8 mouse cellular contexts compared by ENCODE assay signal in genomic region chr17:25796211-25796771, GRCm38 (mm10). TPM values are rescaled to one million over a fixed set of nuclear protein-coding genes. Genes with fewer than 3 reads are reported as not detected.
DNase-seq lines count a peak whose midpoint lies in the region; ATAC-seq and TF ChIP-seq lines count a peak whose summit lies in the region.

No protein-coding gene starts in this region.

- H3K27ac ChIP-seq in cerebellum, adult 2 months (ENCODE audit: insufficient read depth, low read length) = peak overlapping the region; percentile 9; the same call in 1 of the 2 replicates
- H3K27ac ChIP-seq in gastrocnemius, adult 2 months = peak overlapping the region; percentile 87
- peak overlapping the region; percentile 6 for H3K27ac ChIP-seq in intestine, embryonic 16.5 days (ENCODE audit: low read length)
- peak overlapping the region; percentile 75 for H3K27ac ChIP-seq in midbrain, embryonic 11.5 days (ENCODE audit: low read depth, low read length)

- H3K9me3 ChIP-seq in intestine, embryonic 16.5 days (ENCODE audit: control insufficient read depth, low read length) = no peaks in the 10 kb centered on the region
- H3K9me3 ChIP-seq in midbrain, embryonic 11.5 days (ENCODE audit: control insufficient read depth, low read length) = no peaks in the 10 kb centered on the region

- H3K4me2 ChIP-seq in intestine, embryonic 16.5 days (ENCODE audit: low read depth, low read length) = peak overlapping the region; percentile 97
- peak overlapping the region; percentile 98 for H3K4me2 ChIP-seq in midbrain, embryonic 11.5 days

- H3K4me3 ChIP-seq in cerebellum, adult 2 months (replicated peaks; ENCODE audit: insufficient read depth, low read depth, low read length) = peak overlapping the region; percentile 42
- H3K4me3 ChIP-seq in gastrocnemius, adult 2 months = peak overlapping the region; percentile 83
- peak overlapping the region; percentile 83 for H3K4me3 ChIP-seq in intestine, embryonic 16.5 days (ENCODE audit: low read length)
- peak overlapping the region; percentile 89 for H3K4me3 ChIP-seq in midbrain, embryonic 11.5 days (ENCODE audit: low read depth, low read length)

- peaks cover 8% of the 10 kb centered on the region for H3K4me1 ChIP-seq in cerebellum, adult 2 months (ENCODE audit: control insufficient read depth, insufficient read depth, low read length)
- peaks cover 31% of the 10 kb centered on the region for H3K4me1 ChIP-seq in intestine, embryonic 16.5 days (ENCODE audit: control insufficient read depth, insufficient read depth, low read length)
- H3K4me1 ChIP-seq in midbrain, embryonic 11.5 days (ENCODE audit: control insufficient read depth, insufficient read depth, low read length) = peaks cover 49% of the 10 kb centered on the region

- no peak for DNase-seq in cerebellum, adult 2 months
- no peak for DNase-seq in cerebellum, adult 11 months
- DNase-seq in MN1 (ENCODE audit: low spot score) = peak; percentile 51
- peak; percentile 85 for DNase-seq in gastrocnemius, adult 2 months
- peak; percentile 96 for DNase-seq in midbrain, embryonic 11.5 days (ENCODE audit: low spot score, missing footprints)
- no peak for DNase-seq in ovary, postnatal 14 days (ENCODE audit: low spot score)

- ATAC-seq in intestine, embryonic 16.5 days = 0 out of 2 replicates have a peak, but pooled peaks have one; percentile 1
- no peak for ATAC-seq in midbrain, embryonic 11.5 days (ENCODE audit: low FRiP score)
- ATAC-seq in activated CD4-positive, CD25-positive, alpha-beta regulatory T cell, adult 4 months = no peak

- H3K36me3 ChIP-seq in intestine, embryonic 16.5 days (ENCODE audit: control insufficient read depth, insufficient read depth, low read length) = 0 out of 2 replicates have a peak, but pooled peaks cover 2% of the 10 kb centered on the region
- H3K36me3 ChIP-seq in midbrain, embryonic 11.5 days (ENCODE audit: control insufficient read depth, insufficient read depth, low read length) = no peaks in the 10 kb centered on the region

- H3K9ac ChIP-seq in intestine, embryonic 16.5 days (ENCODE audit: low read depth, low read length) = peak overlapping the region; percentile 75
- peak overlapping the region; percentile 87 for H3K9ac ChIP-seq in midbrain, embryonic 11.5 days (ENCODE audit: low read length)

- intact Hi-C loops in gastrocnemius, adult 2 months (cut with DNase I) = loop anchor here (10.0 kb wide), 1 partner anchor 221 kb away; the partner anchor contains the start of genes Lmf1 and Sox8

- no peak for TF ChIP-seq POLR2A in cerebellum, adult 2 months (IDR thresholded peaks at IDR 0.05; ENCODE audit: borderline replicate concordance, insufficient read depth, low read length)

- no peaks in the 10 kb centered on the region for H3K27me3 ChIP-seq in cerebellum, adult 2 months (ENCODE audit: control insufficient read depth, insufficient read depth, low read length)
- no peaks in the 10 kb centered on the region for H3K27me3 ChIP-seq in intestine, embryonic 16.5 days (replicated peaks; ENCODE audit: control insufficient read depth, insufficient read depth, low read length)
- H3K27me3 ChIP-seq in midbrain, embryonic 11.5 days (ENCODE audit: control insufficient read depth, insufficient read depth, low read length) = no peaks in the 10 kb centered on the region

- TF ChIP-seq CTCF in cerebellum, adult 2 months (IDR thresholded peaks at IDR 0.05; ENCODE audit: borderline replicate concordance, insufficient read depth, low read depth, low read length) = no peak
- peak; percentile 3; the same call in 1 of the 2 replicates for TF ChIP-seq CTCF in gastrocnemius, adult 2 months (IDR thresholded peaks at IDR 0.05)

- 5% methylated on average over 37 of the region's 37 CpGs for WGBS in cerebellum, adult 2 months
- 5% methylated on average over 36 of the region's 37 CpGs for WGBS in intestine, embryonic 16.5 days
- WGBS in midbrain, embryonic 11.5 days = under 1% methylated on average over 36 of the region's 37 CpGs

RNA-seq across cellular contexts. Expression of gene Metrn, which starts 0.6 kb away (rescaled TPM):
- polyA plus RNA-seq in cerebellum, adult 2 months (2012; rRNA removed) = 534 and 542 TPM in 2 replicates
- 10 to 100 TPM; 40.4 to 41.0 TPM for total RNA-seq in gastrocnemius, adult 2 months (2021)
- polyA plus RNA-seq in intestine, embryonic 16.5 days (2015; fragmentation: Nextera tagmentation; extraction: Ambion mirVana) = 34.6 and 37.0 TPM in 2 replicates
- polyA plus RNA-seq in midbrain, embryonic 11.5 days (2014; fragmentation: Nextera tagmentation; extraction: Ambion mirVana) = 21.3 and 32.1 TPM in 2 replicates
- polyA plus RNA-seq in activated CD4-positive, CD25-positive, alpha-beta regulatory T cell, adult 4 months (2017; shearing (Covaris generic)) = 1 to 10 TPM; 2.2 to 4.6 TPM

RNA-seq across cellular contexts. Expression of gene AC134908.4, which starts 0.8 kb away (rescaled TPM):
- 3.3 and 5.0 TPM in 2 replicates for polyA plus RNA-seq in cerebellum, adult 2 months (2012; rRNA removed)
- not detected for total RNA-seq in gastrocnemius, adult 2 months (2021)
- polyA plus RNA-seq in intestine, embryonic 16.5 days (2015; fragmentation: Nextera tagmentation; extraction: Ambion mirVana) = not detected in 2 replicates
- not detected in 2 replicates for polyA plus RNA-seq in midbrain, embryonic 11.5 days (2014; fragmentation: Nextera tagmentation; extraction: Ambion mirVana)
- not detected for polyA plus RNA-seq in activated CD4-positive, CD25-positive, alpha-beta regulatory T cell, adult 4 months (2017; shearing (Covaris generic))

RNA-seq across cellular contexts. Expression of gene Fam173a, which starts 3.6 kb away (rescaled TPM):
- 167 and 178 TPM in 2 replicates for polyA plus RNA-seq in cerebellum, adult 2 months (2012; rRNA removed)
- total RNA-seq in gastrocnemius, adult 2 months (2021) = 10 to 100 TPM; 35.9 to 43.7 TPM
- 111 and 112 TPM in 2 replicates for polyA plus RNA-seq in intestine, embryonic 16.5 days (2015; fragmentation: Nextera tagmentation; extraction: Ambion mirVana)
- 69.1 and 71.4 TPM in 2 replicates for polyA plus RNA-seq in midbrain, embryonic 11.5 days (2014; fragmentation: Nextera tagmentation; extraction: Ambion mirVana)
- polyA plus RNA-seq in activated CD4-positive, CD25-positive, alpha-beta regulatory T cell, adult 4 months (2017; shearing (Covaris generic)) = 100 to 1,000 TPM; 196 to 238 TPM

RNA-seq across cellular contexts. Expression of gene Ccdc78, which starts 9.9 kb away (rescaled TPM):
- polyA plus RNA-seq in cerebellum, adult 2 months (2012; rRNA removed) = 0.47 and 0.79 TPM in 2 replicates
- total RNA-seq in gastrocnemius, adult 2 months (2021) = not detected
- polyA plus RNA-seq in intestine, embryonic 16.5 days (2015; fragmentation: Nextera tagmentation; extraction: Ambion mirVana) = 0.16 and 0.27 TPM in 2 replicates
- 0.11 and 0.34 TPM in 2 replicates for polyA plus RNA-seq in midbrain, embryonic 11.5 days (2014; fragmentation: Nextera tagmentation; extraction: Ambion mirVana)
- under 1 TPM in 1 of 2 experiments, not detected in 1; 0.62 TPM for polyA plus RNA-seq in activated CD4-positive, CD25-positive, alpha-beta regulatory T cell, adult 4 months (2017; shearing (Covaris generic))

RNA-seq across cellular contexts. Expression of gene Haghl, which starts 10.8 kb away (rescaled TPM):
- 340 and 348 TPM in 2 replicates for polyA plus RNA-seq in cerebellum, adult 2 months (2012; rRNA removed)
- total RNA-seq in gastrocnemius, adult 2 months (2021) = 1 to 10 TPM; 9.0 to 9.1 TPM
- 36.8 and 41.1 TPM in 2 replicates for polyA plus RNA-seq in intestine, embryonic 16.5 days (2015; fragmentation: Nextera tagmentation; extraction: Ambion mirVana)
- 76.4 and 77.1 TPM in 2 replicates for polyA plus RNA-seq in midbrain, embryonic 11.5 days (2014; fragmentation: Nextera tagmentation; extraction: Ambion mirVana)
- 10 to 100 TPM; 27.2 to 30.3 TPM for polyA plus RNA-seq in activated CD4-positive, CD25-positive, alpha-beta regulatory T cell, adult 4 months (2017; shearing (Covaris generic))

Comparison
In these comparisons a context has a peak if more than half of its experiments do, and no peak if none do; other contexts are left out.
1. DNase-seq: peak in MN1 (single experiment), gastrocnemius, adult 2 months (single experiment) and midbrain, embryonic 11.5 days (single experiment); none in cerebellum, adult 2 months (0 of 2), cerebellum, adult 11 months (single experiment) and ovary, postnatal 14 days (single experiment).
2. H3K27ac ChIP-seq: peak in every context shown above with its lines; median percentile 87 in gastrocnemius, adult 2 months; 75 in midbrain, embryonic 11.5 days; 9 in cerebellum, adult 2 months; 6 in intestine, embryonic 16.5 days.
3. RNA of gene Metrn, which starts 0.6 kb away (polyA plus RNA-seq): 534 to 542 TPM in cerebellum, adult 2 months; 34.6 to 37.0 TPM in intestine, embryonic 16.5 days, 21.3 to 32.1 TPM in midbrain, embryonic 11.5 days and 2.2 to 4.6 TPM in activated CD4-positive, CD25-positive, alpha-beta regulatory T cell, adult 4 months; every median in the first group is over 10 times any median in the second.
4. Peak in every context shown above with its lines, with median percentiles within 50 percentile points of each other: H3K4me3 ChIP-seq.